Mouse (Mus musculus): ENCODE measurements around the gene Setd4. TPM values are rescaled to one million over a fixed set of nuclear protein-coding genes. Genes with fewer than 3 reads are reported as not detected.

Gene Setd4
- polyA plus RNA-seq, 1 experiment = 6.2 TPM

DNA sequence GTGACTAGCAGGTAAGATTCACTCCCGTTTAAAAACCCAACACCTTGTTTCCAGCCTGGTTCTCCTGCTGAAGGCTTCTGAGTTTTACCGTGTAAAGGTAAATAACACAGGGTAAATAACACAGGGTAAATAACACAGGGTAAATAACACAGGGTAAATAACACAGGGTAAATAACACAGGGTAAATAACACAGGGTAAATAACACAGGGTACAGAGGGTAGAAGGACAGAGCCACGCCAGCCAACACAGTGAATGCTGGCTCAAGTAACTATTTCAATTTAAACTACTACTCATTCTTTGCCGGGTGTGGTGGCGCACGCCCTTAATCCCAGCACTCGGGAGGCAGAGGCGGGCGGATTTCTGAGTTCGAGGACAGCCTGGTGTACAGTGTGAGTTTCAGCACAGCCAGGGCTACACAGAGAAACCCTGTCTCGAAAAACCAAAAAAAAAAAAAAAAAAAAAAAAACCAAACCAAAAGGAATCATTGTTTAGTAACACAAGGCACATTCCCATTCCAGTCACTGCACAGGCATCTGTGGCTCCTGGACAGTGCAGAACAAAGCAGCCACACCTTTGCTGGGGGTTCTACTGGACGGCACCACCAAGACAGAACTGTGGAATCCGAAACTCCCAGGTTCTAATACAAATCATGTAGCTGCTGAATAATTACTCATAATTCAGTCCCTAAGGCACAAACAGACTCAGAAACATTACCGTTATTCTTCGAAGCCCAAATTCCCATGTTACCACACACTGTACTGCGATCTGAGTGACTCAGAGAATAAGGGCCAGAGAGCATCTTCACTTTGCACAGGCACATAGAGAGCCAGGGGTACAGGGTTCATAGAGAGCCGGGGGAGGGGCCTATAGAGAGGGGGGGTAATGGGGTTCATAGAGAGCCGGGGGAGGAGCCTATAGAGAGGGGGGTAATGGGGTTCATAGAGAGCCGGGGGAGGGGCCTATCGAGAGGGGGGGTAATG lies 12.1 kb downstream of the Setd4 start:
- H3K36me3 ChIP-seq (ENCODE audit: control insufficient read depth, insufficient read depth) = peaks cover 5% of the 10 kb centered on the region
- no peaks in the 10 kb centered on the region for H3K79me2 ChIP-seq (ENCODE audit: control insufficient read depth, insufficient read depth)

DNA sequence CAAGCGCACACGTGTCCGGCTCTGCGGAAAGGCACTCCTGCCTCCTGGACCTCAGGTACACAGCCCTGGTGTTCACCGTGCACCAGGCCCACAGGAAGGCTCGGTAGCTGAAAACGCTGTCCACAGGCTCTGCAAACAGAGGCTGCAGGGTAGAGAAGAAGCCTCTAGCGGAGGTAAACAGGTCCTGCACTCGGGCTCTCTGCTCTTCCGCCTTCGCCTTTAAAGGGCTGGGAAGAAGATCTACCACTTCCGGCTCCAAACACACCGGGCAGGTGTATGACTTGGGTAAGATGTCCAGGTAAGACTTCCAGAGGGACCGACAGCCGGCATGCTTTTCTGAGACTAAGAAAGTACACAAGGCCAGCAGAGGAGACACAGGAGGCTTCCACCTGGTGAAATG lies 12.9 kb downstream of the Setd4 start:
- no peak for TF ChIP-seq CTCF (IDR thresholded peaks at IDR 0.05; ENCODE audit: control insufficient read depth, insufficient read depth, insufficient read length)
- no peak for TF ChIP-seq FOSL1 (IDR thresholded peaks at IDR 0.05; ENCODE audit: insufficient read depth, low read length, poor library complexity, severe bottlenecking)
- no peak for TF ChIP-seq CEBPB (IDR thresholded peaks at IDR 0.05; ENCODE audit: low read depth)
- no peak for TF ChIP-seq MYOD1 (IDR thresholded peaks at IDR 0.05; ENCODE audit: control insufficient read depth, insufficient read length, low read depth)
- TF ChIP-seq MYOG (IDR thresholded peaks at IDR 0.05; ENCODE audit: control insufficient read depth, extremely low read depth, insufficient read length) = no peak
- no peak for TF ChIP-seq USF1 (IDR thresholded peaks at IDR 0.05; ENCODE audit: low read depth)
- no peak for TF ChIP-seq MAX (IDR thresholded peaks at IDR 0.05)
- H3K79me3 ChIP-seq (ENCODE audit: low read depth) = no peaks in the 10 kb centered on the region
- H3K36me3 ChIP-seq (ENCODE audit: control insufficient read depth, insufficient read depth) = peaks cover 5% of the 10 kb centered on the region
- H3ac ChIP-seq (ENCODE audit: control insufficient read depth, insufficient read length, low read depth) = no peak overlapping the region
- no peak overlapping the region for H3K4me3 ChIP-seq (ENCODE audit: insufficient read depth, poor library complexity, severe bottlenecking)
- H3K79me2 ChIP-seq (ENCODE audit: control insufficient read depth, insufficient read depth) = no peaks in the 10 kb centered on the region
- H3K27me3 ChIP-seq (ENCODE audit: control insufficient read depth, insufficient read depth, insufficient read length) = no peaks in the 10 kb centered on the region

More for the DNA sequence above, 12.1 kb downstream of the Setd4 start:
- Histone ChIP-seq H3K4me3 (ENCODE audit: insufficient read depth, poor library complexity, severe bottlenecking) (no peak overlapping the region), H3ac (ENCODE audit: control insufficient read depth, insufficient read length, low read depth) (no peak overlapping the region), H3K27me3 (ENCODE audit: control insufficient read depth, insufficient read depth, insufficient read length) (no peaks in the 10 kb centered on the region), H3K79me3 (ENCODE audit: low read depth) (no peaks in the 10 kb centered on the region)
- TF ChIP-seq MYOD1 (IDR thresholded peaks at IDR 0.05; ENCODE audit: control insufficient read depth, insufficient read length, low read depth) (no peak), USF1 (IDR thresholded peaks at IDR 0.05; ENCODE audit: low read depth) (no peak), CEBPB (IDR thresholded peaks at IDR 0.05; ENCODE audit: low read depth) (no peak), MYOG (IDR thresholded peaks at IDR 0.05; ENCODE audit: control insufficient read depth, extremely low read depth, insufficient read length) (no peak), CTCF (IDR thresholded peaks at IDR 0.05; ENCODE audit: control insufficient read depth, insufficient read depth, insufficient read length) (no peak), MAX (IDR thresholded peaks at IDR 0.05) (no peak), FOSL1 (IDR thresholded peaks at IDR 0.05; ENCODE audit: insufficient read depth, low read length, poor library complexity, severe bottlenecking) (no peak)

DNA sequence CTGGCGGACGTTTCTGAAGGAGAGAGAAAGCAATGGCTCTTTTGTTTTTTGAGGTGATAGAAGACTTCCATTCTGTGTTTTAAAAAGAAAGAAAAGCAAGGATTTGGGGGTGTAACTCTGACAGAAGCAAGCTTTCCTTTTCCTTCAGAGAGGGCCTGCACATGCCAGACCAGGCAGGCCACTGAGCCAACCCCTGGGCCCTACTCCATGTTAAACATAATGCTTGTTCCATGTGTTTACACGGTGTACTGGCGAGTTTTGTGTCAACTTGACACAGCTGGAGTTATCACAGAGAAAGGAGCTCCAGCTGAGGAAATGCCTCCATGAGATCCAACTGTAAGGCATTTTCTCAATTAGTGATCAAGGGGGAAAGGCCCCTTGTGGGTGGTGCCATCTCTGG lies 15.6 kb downstream of the Setd4 start:
- no peaks in the 10 kb centered on the region for H3K79me3 ChIP-seq (ENCODE audit: low read depth)
- no peaks in the 10 kb centered on the region for H3K79me2 ChIP-seq (ENCODE audit: control insufficient read depth, insufficient read depth)
- H3K36me3 ChIP-seq (ENCODE audit: control insufficient read depth, insufficient read depth) = peaks cover 8% of the 10 kb centered on the region
- H3ac ChIP-seq (ENCODE audit: control insufficient read depth, insufficient read length, low read depth) = no peak overlapping the region
- H3K27me3 ChIP-seq (ENCODE audit: control insufficient read depth, insufficient read depth, insufficient read length) = no peaks in the 10 kb centered on the region
- no peak for TF ChIP-seq FOSL1 (IDR thresholded peaks at IDR 0.05; ENCODE audit: insufficient read depth, low read length, poor library complexity, severe bottlenecking)
- no peak for TF ChIP-seq USF1 (IDR thresholded peaks at IDR 0.05; ENCODE audit: low read depth)
- no peak for TF ChIP-seq CEBPB (IDR thresholded peaks at IDR 0.05; ENCODE audit: low read depth)
- TF ChIP-seq MAX (IDR thresholded peaks at IDR 0.05) = no peak
- no peak for TF ChIP-seq MYOG (IDR thresholded peaks at IDR 0.05; ENCODE audit: control insufficient read depth, extremely low read depth, insufficient read length)
- TF ChIP-seq CTCF (IDR thresholded peaks at IDR 0.05; ENCODE audit: control insufficient read depth, insufficient read depth, insufficient read length) = no peak
- no peak for TF ChIP-seq MYOD1 (IDR thresholded peaks at IDR 0.05; ENCODE audit: control insufficient read depth, insufficient read length, low read depth)
- H3K4me3 ChIP-seq (ENCODE audit: insufficient read depth, poor library complexity, severe bottlenecking) = no peak overlapping the region

DNA sequence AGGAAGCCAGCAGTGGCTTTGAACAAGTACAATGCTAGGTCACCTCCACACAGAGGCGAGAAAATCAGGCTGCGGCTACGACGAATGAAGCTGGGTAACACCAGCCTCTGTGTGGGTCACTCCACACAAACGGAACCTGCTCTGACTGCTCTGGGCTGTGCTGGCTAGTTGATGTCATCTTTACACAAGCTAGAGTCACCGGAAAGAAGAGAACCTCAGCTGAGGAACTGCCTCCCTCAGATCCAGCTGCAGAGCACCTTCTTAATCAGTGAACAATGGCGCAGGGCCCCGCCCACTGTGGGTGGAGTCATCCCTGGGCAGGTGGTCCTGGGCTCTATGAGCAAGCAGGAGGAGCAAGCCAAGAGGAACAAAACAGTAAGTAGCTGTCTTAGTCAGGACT lies 17.5 kb downstream of the Setd4 start:
- no peaks in the 10 kb centered on the region for H3K79me3 ChIP-seq (ENCODE audit: low read depth)
- no peak overlapping the region for H3K4me3 ChIP-seq (ENCODE audit: insufficient read depth, poor library complexity, severe bottlenecking)
- no peak overlapping the region for H3ac ChIP-seq (ENCODE audit: control insufficient read depth, insufficient read length, low read depth)
- H3K36me3 ChIP-seq (ENCODE audit: control insufficient read depth, insufficient read depth) = peaks cover 8% of the 10 kb centered on the region
- H3K79me2 ChIP-seq (ENCODE audit: control insufficient read depth, insufficient read depth) = no peaks in the 10 kb centered on the region
- TF ChIP-seq CEBPB (IDR thresholded peaks at IDR 0.05; ENCODE audit: low read depth) (no peak), USF1 (IDR thresholded peaks at IDR 0.05; ENCODE audit: low read depth) (no peak), MYOD1 (IDR thresholded peaks at IDR 0.05; ENCODE audit: control insufficient read depth, insufficient read length, low read depth) (no peak), FOSL1 (IDR thresholded peaks at IDR 0.05; ENCODE audit: insufficient read depth, low read length, poor library complexity, severe bottlenecking) (no peak), CTCF (IDR thresholded peaks at IDR 0.05; ENCODE audit: control insufficient read depth, insufficient read depth, insufficient read length) (no peak), MYOG (IDR thresholded peaks at IDR 0.05; ENCODE audit: control insufficient read depth, extremely low read depth, insufficient read length) (no peak), MAX (IDR thresholded peaks at IDR 0.05) (no peak)
- no peaks in the 10 kb centered on the region for H3K27me3 ChIP-seq (ENCODE audit: control insufficient read depth, insufficient read depth, insufficient read length)

DNA sequence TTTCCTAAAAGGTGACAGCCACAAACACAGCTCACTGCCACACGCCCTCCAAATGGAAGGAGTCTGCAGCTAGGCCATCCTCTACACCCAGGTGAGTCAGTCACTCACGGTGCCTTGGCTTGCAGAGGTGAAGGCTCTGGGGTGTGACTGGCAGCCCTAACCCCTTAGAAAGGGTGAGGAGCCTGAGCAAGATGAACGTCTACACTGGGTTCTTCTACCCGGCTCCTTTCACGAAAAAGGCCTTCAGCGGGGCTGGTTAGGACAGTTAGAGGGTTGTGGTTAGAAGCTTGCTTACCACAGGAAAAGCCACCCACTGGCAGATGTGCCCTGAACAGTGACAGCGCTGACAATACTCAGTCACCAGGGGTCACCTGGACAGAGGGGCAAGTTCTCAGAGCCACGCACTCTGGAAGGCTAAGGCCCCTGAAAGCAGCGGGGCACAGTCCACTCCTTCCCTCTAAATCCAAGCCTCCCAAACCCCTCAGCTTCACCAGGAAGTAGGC lies 18.1 kb downstream of the Setd4 start:
- no peak overlapping the region for H3ac ChIP-seq (ENCODE audit: control insufficient read depth, insufficient read length, low read depth)
- H3K79me2 ChIP-seq (ENCODE audit: control insufficient read depth, insufficient read depth) = no peaks in the 10 kb centered on the region
- TF ChIP-seq USF1 (IDR thresholded peaks at IDR 0.05; ENCODE audit: low read depth) (no peak), CEBPB (IDR thresholded peaks at IDR 0.05; ENCODE audit: low read depth) (no peak), CTCF (IDR thresholded peaks at IDR 0.05; ENCODE audit: control insufficient read depth, insufficient read depth, insufficient read length) (no peak), MAX (IDR thresholded peaks at IDR 0.05) (no peak), MYOD1 (IDR thresholded peaks at IDR 0.05; ENCODE audit: control insufficient read depth, insufficient read length, low read depth) (no peak), FOSL1 (IDR thresholded peaks at IDR 0.05; ENCODE audit: insufficient read depth, low read length, poor library complexity, severe bottlenecking) (no peak), MYOG (IDR thresholded peaks at IDR 0.05; ENCODE audit: control insufficient read depth, extremely low read depth, insufficient read length) (no peak)
- no peaks in the 10 kb centered on the region for H3K79me3 ChIP-seq (ENCODE audit: low read depth)
- no peak overlapping the region for H3K4me3 ChIP-seq (ENCODE audit: insufficient read depth, poor library complexity, severe bottlenecking)
- no peaks in the 10 kb centered on the region for H3K27me3 ChIP-seq (ENCODE audit: control insufficient read depth, insufficient read depth, insufficient read length)
- peaks cover 8% of the 10 kb centered on the region for H3K36me3 ChIP-seq (ENCODE audit: control insufficient read depth, insufficient read depth)

All from C2C12 (cell line).